Comparison of ENCODE assay signal across 8 mouse cellular contexts in genomic region chr11:83849529-83850335, GRCm38 (mm10). TPM values are rescaled to one million over a fixed set of nuclear protein-coding genes. Genes with fewer than 3 reads are reported as not detected.
DNase-seq lines count a peak whose midpoint lies in the region; ATAC-seq and TF ChIP-seq lines count a peak whose summit lies in the region.

Gene Hnf1b, plus strand, starts transcription at chr11:83850063.

- peak within 1 kb of the TSS; percentile 21 for H3K4me2 ChIP-seq in embryonic facial prominence, embryonic 14.5 days (ENCODE audit: low read depth, low read length)
- peak within 1 kb of the TSS; percentile 56 for H3K4me2 ChIP-seq in liver, embryonic 11.5 days
- H3K4me2 ChIP-seq in stomach, embryonic 14.5 days (replicated peaks; ENCODE audit: low read depth, low read length) = peak within 1 kb of the TSS; percentile 44

- no peak for ATAC-seq in embryonic facial prominence, embryonic 14.5 days (ENCODE audit: low read depth)
- no peak for ATAC-seq in liver, embryonic 11.5 days (replicated peaks; ENCODE audit: low FRiP score)
- ATAC-seq in stomach, embryonic 14.5 days (ENCODE audit: insufficient number of reproducible peaks, insufficient read depth, low FRiP score, low read depth) = no peak

- H3K9me3 ChIP-seq in heart, embryonic 10.5 days = no peaks in the 10 kb centered on the region
- no peaks in the 10 kb centered on the region for H3K9me3 ChIP-seq in ES-Bruce4 (replicated peaks; ENCODE audit: control insufficient read depth, insufficient read depth, low read length, poor library complexity, severe bottlenecking)
- no peaks in the 10 kb centered on the region for H3K9me3 ChIP-seq in embryonic facial prominence, embryonic 14.5 days (ENCODE audit: control insufficient read depth, low read length)
- no peaks in the 10 kb centered on the region for H3K9me3 ChIP-seq in liver, embryonic 11.5 days (ENCODE audit: control insufficient read depth, low read length)
- H3K9me3 ChIP-seq in stomach, embryonic 14.5 days (ENCODE audit: control insufficient read depth, low read depth, low read length) = no peaks in the 10 kb centered on the region

- 0 out of 2 replicates have a peak within 1 kb of the TSS, but pooled peaks have one; percentile 6 for H3K9ac ChIP-seq in ES-Bruce4 (ENCODE audit: low read depth, poor library complexity, severe bottlenecking)
- no peak within 1 kb of the TSS for H3K9ac ChIP-seq in embryonic facial prominence, embryonic 14.5 days (ENCODE audit: low read depth, low read length)
- H3K9ac ChIP-seq in liver, embryonic 11.5 days (ENCODE audit: low read depth, low read length) = peak within 1 kb of the TSS; percentile 3; the same call in 1 of the 2 replicates
- H3K9ac ChIP-seq in stomach, embryonic 14.5 days (replicated peaks; ENCODE audit: low read depth, low read length) = peak within 1 kb of the TSS; percentile 42; the same call in 1 of the 2 replicates

- H3K27me3 ChIP-seq in heart, embryonic 10.5 days (ENCODE audit: insufficient read depth, poor library complexity, severe bottlenecking) = peaks cover 66% of the 10 kb centered on the region
- peaks cover 30% of the 10 kb centered on the region for H3K27me3 ChIP-seq in ES-Bruce4 (ENCODE audit: control insufficient read depth, insufficient read depth, low read length, poor library complexity, severe bottlenecking)
- H3K27me3 ChIP-seq in embryonic facial prominence, embryonic 14.5 days (replicated peaks; ENCODE audit: control insufficient read depth, insufficient read depth, low read length) = peaks cover 67% of the 10 kb centered on the region
- H3K27me3 ChIP-seq in liver, embryonic 11.5 days (replicated peaks; ENCODE audit: control insufficient read depth, insufficient read depth, low read length) = peaks cover 57% of the 10 kb centered on the region
- H3K27me3 ChIP-seq in stomach, embryonic 14.5 days (ENCODE audit: control insufficient read depth, insufficient read depth, low read length) = peaks cover 9% of the 10 kb centered on the region

- TF ChIP-seq POLR2A in ES-Bruce4 (IDR thresholded peaks at IDR 0.05; ENCODE audit: insufficient read depth, low read length) = no peak

- H3K27ac ChIP-seq in heart, embryonic 10.5 days = 0 out of 2 replicates have a peak within 1 kb of the TSS, but pooled peaks have one; percentile 16
- H3K27ac ChIP-seq in ES-Bruce4 (ENCODE audit: insufficient read depth, low read length) = no peak within 1 kb of the TSS
- H3K27ac ChIP-seq in embryonic facial prominence, embryonic 14.5 days (replicated peaks; ENCODE audit: low read depth, low read length) = no peak within 1 kb of the TSS
- no peak within 1 kb of the TSS; the same call in 1 of the 2 replicates for H3K27ac ChIP-seq in liver, embryonic 11.5 days (ENCODE audit: low read depth, low read length)
- peak within 1 kb of the TSS; percentile 78; the same call in 1 of the 2 replicates for H3K27ac ChIP-seq in stomach, embryonic 14.5 days (ENCODE audit: low read length)

- no peak for TF ChIP-seq EP300 in ES-Bruce4 (IDR thresholded peaks at IDR 0.05; ENCODE audit: insufficient read depth, low read depth, low read length)

- H3K36me3 ChIP-seq in heart, embryonic 10.5 days = no peaks in the 10 kb centered on the region
- no peaks in the 10 kb centered on the region for H3K36me3 ChIP-seq in ES-Bruce4 (ENCODE audit: control insufficient read depth, insufficient read depth, low read length, poor library complexity, severe bottlenecking)
- H3K36me3 ChIP-seq in embryonic facial prominence, embryonic 14.5 days (ENCODE audit: control insufficient read depth, insufficient read depth, low read length) = no peaks in the 10 kb centered on the region
- no peaks in the 10 kb centered on the region for H3K36me3 ChIP-seq in liver, embryonic 11.5 days (ENCODE audit: control insufficient read depth, insufficient read depth, low read length)
- no peaks in the 10 kb centered on the region for H3K36me3 ChIP-seq in stomach, embryonic 14.5 days (ENCODE audit: control insufficient read depth, insufficient read depth, low read length)

- no peak for TF ChIP-seq CTCF in ES-Bruce4 (IDR thresholded peaks at IDR 0.05; ENCODE audit: low read depth, low read length)

- DNase-seq in heart, embryonic 10.5 days (ENCODE audit: low spot score) = peak; percentile 77
- no peak for DNase-seq in heart, adult 9 months (ENCODE audit: low spot score in 2 of 2)
- no peak for DNase-seq in embryonic facial prominence, embryonic 14.5 days (ENCODE audit: low spot score)
- DNase-seq in liver, embryonic 11.5 days (ENCODE audit: low spot score) = peak; percentile 51
- DNase-seq in layer of hippocampus, adult 11-12 months (ENCODE audit: low spot score) = no peak
- no peak for DNase-seq in frontal cortex, postnatal 14 days (ENCODE audit: low spot score in 2 of 2)

- H3K4me1 ChIP-seq in heart, embryonic 10.5 days = peaks cover 39% of the 10 kb centered on the region
- no peaks in the 10 kb centered on the region for H3K4me1 ChIP-seq in ES-Bruce4 (ENCODE audit: control insufficient read depth, insufficient read depth, low read length)
- peaks cover 6% of the 10 kb centered on the region; the same call in 1 of the 2 replicates for H3K4me1 ChIP-seq in embryonic facial prominence, embryonic 14.5 days (ENCODE audit: control insufficient read depth, insufficient read depth, low read length)
- H3K4me1 ChIP-seq in liver, embryonic 11.5 days (replicated peaks; ENCODE audit: control insufficient read depth, insufficient read depth, low read length) = no peaks in the 10 kb centered on the region
- H3K4me1 ChIP-seq in stomach, embryonic 14.5 days (ENCODE audit: control insufficient read depth, insufficient read depth, low read length) = no peaks in the 10 kb centered on the region

- 4% methylated on average over 35 of the region's 36 CpGs for WGBS in heart, embryonic 10.5 days
- WGBS in embryonic facial prominence, embryonic 14.5 days = 4% methylated on average over 32 of the region's 36 CpGs
- 5% methylated on average over 33 of the region's 36 CpGs for WGBS in liver, embryonic 11.5 days
- WGBS in stomach, embryonic 14.5 days = 1% methylated on average over 29 of the region's 36 CpGs

- peak within 1 kb of the TSS; percentile 52 for H3K4me3 ChIP-seq in heart, embryonic 10.5 days
- peak within 1 kb of the TSS; percentile 47 for H3K4me3 ChIP-seq in ES-Bruce4 (ENCODE audit: low read depth, low read length)
- peak within 1 kb of the TSS; percentile 17 for H3K4me3 ChIP-seq in embryonic facial prominence, embryonic 14.5 days (ENCODE audit: low read depth, low read length)
- H3K4me3 ChIP-seq in liver, embryonic 11.5 days (ENCODE audit: low read depth, low read length) = peak within 1 kb of the TSS; percentile 34
- peak within 1 kb of the TSS; percentile 38 for H3K4me3 ChIP-seq in stomach, embryonic 14.5 days (ENCODE audit: low read depth, low read length)

RNA-seq across cellular contexts. Expression of gene Hnf1b, which starts in this region (rescaled TPM):
- 0.14 and 2.0 TPM in 2 replicates for polyA plus RNA-seq in heart, embryonic 10.5 days (2016; fragmentation: Nextera tagmentation; extraction: Ambion mirVana)
- polyA plus RNA-seq in ES-Bruce4 (2011; ENCODE audit: insufficient read depth, insufficient read length, low read depth, missing spikeins) = 0.27 TPM in 1 of 2 replicates, not detected in the other
- polyA plus RNA-seq in embryonic facial prominence, embryonic 14.5 days (2014; fragmentation: Nextera tagmentation; extraction: Ambion mirVana) = 0.09 TPM in 1 of 2 replicates, not detected in the other
- 4.5 and 5.0 TPM in 2 replicates for polyA plus RNA-seq in liver, embryonic 11.5 days (2014; fragmentation: Nextera tagmentation; extraction: Ambion mirVana)
- polyA plus RNA-seq in stomach, embryonic 14.5 days (2014; fragmentation: Nextera tagmentation; extraction: Ambion mirVana) = 6.4 and 8.2 TPM in 2 replicates

Comparison
In these comparisons a context has a peak if more than half of its experiments do, and no peak if none do; other contexts are left out.
1. DNase-seq: peak in heart, embryonic 10.5 days (single experiment) and liver, embryonic 11.5 days (single experiment); none in heart, adult 9 months (0 of 2), embryonic facial prominence, embryonic 14.5 days (single experiment), layer of hippocampus, adult 11-12 months (single experiment) and frontal cortex, postnatal 14 days (0 of 2).
2. H3K27ac ChIP-seq: peak in heart, embryonic 10.5 days (single experiment) and stomach, embryonic 14.5 days (single experiment); none in ES-Bruce4 (single experiment), embryonic facial prominence, embryonic 14.5 days (single experiment) and liver, embryonic 11.5 days (single experiment).
3. Peak in every context shown above with its lines, with median percentiles within 50 percentile points of each other: H3K4me3 ChIP-seq and H3K4me2 ChIP-seq.